In the genomic region with DNA sequence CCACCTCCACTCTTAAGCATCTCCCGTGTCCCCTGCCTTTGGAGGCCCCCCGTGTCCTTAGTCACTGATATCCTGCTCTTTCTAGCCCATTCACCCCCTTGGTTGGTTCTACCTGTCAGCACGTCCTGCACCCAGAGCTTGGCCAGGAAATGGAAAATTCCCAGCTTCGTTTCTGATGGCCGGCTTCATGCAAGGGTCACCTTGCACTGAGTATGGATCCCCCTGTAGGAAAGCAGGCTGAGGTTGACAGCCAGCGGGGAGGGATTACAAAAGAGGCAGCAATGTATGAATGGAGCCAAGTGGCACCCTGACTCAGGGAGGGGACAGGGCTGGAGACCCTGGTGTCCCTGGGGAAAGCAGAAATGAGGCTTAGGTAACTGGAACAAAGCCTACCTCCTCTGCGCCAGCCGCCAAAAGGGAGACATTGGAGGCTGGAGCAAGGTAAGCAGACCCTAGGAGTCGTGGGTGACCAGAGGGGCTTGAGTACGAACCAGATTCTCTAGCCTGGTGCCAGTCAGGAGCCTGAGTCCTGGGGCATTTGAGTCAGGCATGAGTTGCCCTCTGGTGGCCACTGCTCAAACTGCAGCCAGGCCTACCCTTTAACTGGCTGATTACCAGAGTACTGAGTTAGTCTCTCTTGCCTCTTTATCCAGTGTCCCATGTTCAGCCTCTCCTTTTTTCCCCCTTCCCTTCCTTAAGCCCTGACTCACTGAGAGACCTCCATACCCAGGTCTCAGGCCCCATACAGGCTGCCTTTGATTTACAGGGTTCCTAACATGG, we compare ENCODE assay signal across 8 mouse cellular contexts. TPM values are rescaled to one million over a fixed set of nuclear protein-coding genes. Genes with fewer than 3 reads are reported as not detected.
DNase-seq lines count a peak whose midpoint lies in the region; ATAC-seq and TF ChIP-seq lines count a peak whose summit lies in the region.

No protein-coding gene starts in this region.

- intact Hi-C loops in heart, adult 2 months (cut with DNase I): loop anchor here (1.0 to 5.0 kb wide), 4 partner anchors 16 to 175 kb away; partner anchors contain the start of genes Agfg2 and Nyap1
- intact Hi-C loops in left cerebral cortex, postnatal 4 days (cut with DNase I): loop anchor here (5.0 kb wide), 1 partner anchor 100 kb away; no protein-coding TSS in a partner anchor

- H3K27ac ChIP-seq in embryonic facial prominence, embryonic 11.5 days (replicated peaks; ENCODE audit: low read depth, low read length): no peak overlapping the region
- H3K27ac ChIP-seq in heart, adult 2 months: peak overlapping the region; percentile 65
- H3K27ac ChIP-seq in midbrain, embryonic 13.5 days: no peak overlapping the region

- H3K4me2 ChIP-seq in embryonic facial prominence, embryonic 11.5 days (ENCODE audit: low read depth, low read length): no peak overlapping the region
- H3K4me2 ChIP-seq in midbrain, embryonic 13.5 days (replicated peaks): no peak overlapping the region

- H3K9me3 ChIP-seq in embryonic facial prominence, embryonic 11.5 days (replicated peaks; ENCODE audit: control insufficient read depth, low read length): no peaks in the 10 kb centered on the region
- H3K9me3 ChIP-seq in midbrain, embryonic 13.5 days: no peaks in the 10 kb centered on the region

- no peak overlapping the region for H3K4me3 ChIP-seq in embryonic facial prominence, embryonic 11.5 days (ENCODE audit: low read depth, low read length)
- H3K4me3 ChIP-seq in heart, adult 2 months: no peak overlapping the region
- H3K4me3 ChIP-seq in midbrain, embryonic 13.5 days (replicated peaks): no peak overlapping the region

- 49% methylated on average over 10 of the region's 10 CpGs for WGBS in embryonic facial prominence, embryonic 11.5 days
- 21% methylated on average over 10 of the region's 10 CpGs for WGBS in heart, adult 2 months
- 47% methylated on average over 10 of the region's 10 CpGs for WGBS in midbrain, embryonic 13.5 days

- no peaks in the 10 kb centered on the region for H3K27me3 ChIP-seq in embryonic facial prominence, embryonic 11.5 days (ENCODE audit: control insufficient read depth, insufficient read depth, low read length)
- H3K27me3 ChIP-seq in heart, adult 2 months (ENCODE audit: control insufficient read depth, insufficient read depth, low read length): no peaks in the 10 kb centered on the region
- no peaks in the 10 kb centered on the region for H3K27me3 ChIP-seq in midbrain, embryonic 13.5 days

- TF ChIP-seq POLR2A in heart, adult 2 months (IDR thresholded peaks at IDR 0.05; ENCODE audit: insufficient read depth, low read depth, low read length): no peak

- no peak overlapping the region for H3K9ac ChIP-seq in embryonic facial prominence, embryonic 11.5 days (replicated peaks; ENCODE audit: low read length)
- H3K9ac ChIP-seq in heart, adult 2 months (ENCODE audit: low read depth, low read length): 0 out of 2 replicates have a peak overlapping the region, but pooled peaks have one; percentile 23
- no peak overlapping the region for H3K9ac ChIP-seq in midbrain, embryonic 13.5 days (replicated peaks)

- H3K36me3 ChIP-seq in embryonic facial prominence, embryonic 11.5 days (replicated peaks; ENCODE audit: control insufficient read depth, insufficient read depth, low read depth, low read length): peaks cover 7% of the 10 kb centered on the region; the same call in 1 of the 2 replicates
- H3K36me3 ChIP-seq in heart, adult 2 months (ENCODE audit: control insufficient read depth, insufficient read depth, low read length): peaks cover 11% of the 10 kb centered on the region; the same call in 1 of the 2 replicates
- H3K36me3 ChIP-seq in midbrain, embryonic 13.5 days: peaks cover 45% of the 10 kb centered on the region

- no peaks in the 10 kb centered on the region for H3K4me1 ChIP-seq in embryonic facial prominence, embryonic 11.5 days (ENCODE audit: control insufficient read depth, insufficient read depth, low read length)
- peaks cover 13% of the 10 kb centered on the region for H3K4me1 ChIP-seq in heart, adult 2 months (ENCODE audit: control insufficient read depth, insufficient read depth, low read length)
- H3K4me1 ChIP-seq in midbrain, embryonic 13.5 days (replicated peaks): peaks cover 22% of the 10 kb centered on the region

- H3K79me2 ChIP-seq in heart, adult 2 months (replicated peaks; ENCODE audit: control insufficient read depth, insufficient read depth, low read length): no peaks in the 10 kb centered on the region

- no peak; the same call in 1 of the 2 replicates for TF ChIP-seq CTCF in heart, adult 2 months (IDR thresholded peaks at IDR 0.05)

- 0 out of 2 replicates have a peak, but pooled peaks have one; percentile 24 for ATAC-seq in embryonic facial prominence, embryonic 11.5 days (replicated peaks; ENCODE audit: insufficient number of reproducible peaks, low FRiP score, low TSS enrichment, low read depth)
- ATAC-seq in midbrain, embryonic 13.5 days: peak; percentile 57

- DNase-seq in 3T3-L1 (ENCODE audit: low read depth, low spot score): peak; percentile 96
- peak; percentile 91 for DNase-seq in adrenal gland, postnatal 14 days
- peak; percentile 91 for DNase-seq in embryonic facial prominence, embryonic 11.5 days (ENCODE audit: low spot score)
- peak; percentile 85 to 89 for DNase-seq in heart, adult 2 months
- DNase-seq in kidney, adult 18-20 months: peak; percentile 91
- DNase-seq in left cerebral cortex, postnatal 4 days: peak; percentile 91
- DNase-seq in spleen, adult 12 weeks (ENCODE audit: low spot score): peak; percentile 79

- TF ChIP-seq EP300 in heart, adult 2 months (IDR thresholded peaks at IDR 0.05; ENCODE audit: insufficient read depth, low read depth, low read length): peak; percentile 90

RNA-seq across cellular contexts. Expression of gene Tsc22d4, which starts 11.5 kb away (rescaled TPM):
- 74.9 and 87.3 TPM in 2 replicates for total RNA-seq in adrenal gland, postnatal 14 days (2021)
- polyA plus RNA-seq in embryonic facial prominence, embryonic 11.5 days (2014; fragmentation: Nextera tagmentation; extraction: Ambion mirVana): 76.1 and 78.8 TPM in 2 replicates
- total RNA-seq in heart, adult 2 months (2021): 100 to 1,000 TPM; 254 to 258 TPM
- polyA plus RNA-seq in heart, adult 2 months (2012; rRNA removed): 223 and 251 TPM in 2 replicates
- 10 to 100 TPM; 61.6 to 71.9 TPM for total RNA-seq in left cerebral cortex, postnatal 4 days (2021)
- polyA plus RNA-seq in midbrain, embryonic 13.5 days (2015; fragmentation: Nextera tagmentation; extraction: Ambion mirVana): 44.2 and 54.0 TPM in 2 replicates

RNA-seq across cellular contexts. Expression of gene Nyap1, which starts 15.7 kb away (rescaled TPM):
- total RNA-seq in adrenal gland, postnatal 14 days (2021): 3.6 and 5.9 TPM in 2 replicates
- polyA plus RNA-seq in embryonic facial prominence, embryonic 11.5 days (2014; fragmentation: Nextera tagmentation; extraction: Ambion mirVana): 1.6 and 2.5 TPM in 2 replicates
- total RNA-seq in heart, adult 2 months (2021): 1 to 10 TPM in 1 of 2 experiments, under 1 TPM in 1; 0.94 to 1.2 TPM
- polyA plus RNA-seq in heart, adult 2 months (2012; rRNA removed): 1.6 and 1.7 TPM in 2 replicates
- total RNA-seq in left cerebral cortex, postnatal 4 days (2021): 100 to 1,000 TPM; 195 to 197 TPM
- 39.9 and 42.3 TPM in 2 replicates for polyA plus RNA-seq in midbrain, embryonic 13.5 days (2015; fragmentation: Nextera tagmentation; extraction: Ambion mirVana)

RNA-seq across cellular contexts. Expression of gene Ppp1r35, which starts 21.6 kb away (rescaled TPM):
- 20.4 and 21.9 TPM in 2 replicates for total RNA-seq in adrenal gland, postnatal 14 days (2021)
- polyA plus RNA-seq in embryonic facial prominence, embryonic 11.5 days (2014; fragmentation: Nextera tagmentation; extraction: Ambion mirVana): 57.6 and 65.1 TPM in 2 replicates
- total RNA-seq in heart, adult 2 months (2021): 10 to 100 TPM in 1 of 2 experiments, 1 to 10 TPM in 1; 7.4 to 10.8 TPM
- polyA plus RNA-seq in heart, adult 2 months (2012; rRNA removed): 6.8 and 12.0 TPM in 2 replicates
- total RNA-seq in left cerebral cortex, postnatal 4 days (2021): 10 to 100 TPM; 28.4 to 38.6 TPM
- polyA plus RNA-seq in midbrain, embryonic 13.5 days (2015; fragmentation: Nextera tagmentation; extraction: Ambion mirVana): 43.4 and 48.9 TPM in 2 replicates

RNA-seq across cellular contexts. Expression of gene Mepce, which starts 30.4 kb away (rescaled TPM):
- 41.5 and 46.7 TPM in 2 replicates for total RNA-seq in adrenal gland, postnatal 14 days (2021)
- 11.5 and 12.5 TPM in 2 replicates for polyA plus RNA-seq in embryonic facial prominence, embryonic 11.5 days (2014; fragmentation: Nextera tagmentation; extraction: Ambion mirVana)
- total RNA-seq in heart, adult 2 months (2021): 10 to 100 TPM; 21.3 to 26.0 TPM
- 24.1 and 31.5 TPM in 2 replicates for polyA plus RNA-seq in heart, adult 2 months (2012; rRNA removed)
- 10 to 100 TPM; 32.9 to 35.2 TPM for total RNA-seq in left cerebral cortex, postnatal 4 days (2021)
- 10.6 and 11.0 TPM in 2 replicates for polyA plus RNA-seq in midbrain, embryonic 13.5 days (2015; fragmentation: Nextera tagmentation; extraction: Ambion mirVana)

RNA-seq across cellular contexts. Expression of gene Zcwpw1, which starts 30.5 kb away (rescaled TPM):
- total RNA-seq in adrenal gland, postnatal 14 days (2021): 5.6 and 5.7 TPM in 2 replicates
- polyA plus RNA-seq in embryonic facial prominence, embryonic 11.5 days (2014; fragmentation: Nextera tagmentation; extraction: Ambion mirVana): 22.0 and 23.1 TPM in 2 replicates
- total RNA-seq in heart, adult 2 months (2021): under 1 TPM; 0.44 to 0.52 TPM
- polyA plus RNA-seq in heart, adult 2 months (2012; rRNA removed): 0.39 and 0.50 TPM in 2 replicates
- total RNA-seq in left cerebral cortex, postnatal 4 days (2021): 1 to 10 TPM; 5.4 to 6.1 TPM
- 10.9 and 12.0 TPM in 2 replicates for polyA plus RNA-seq in midbrain, embryonic 13.5 days (2015; fragmentation: Nextera tagmentation; extraction: Ambion mirVana)

Comparison
In these comparisons a context has a peak if more than half of its experiments do, and no peak if none do; other contexts are left out.
1. RNA of gene Nyap1, which starts 15.7 kb away (total RNA-seq): 195 to 197 TPM in left cerebral cortex, postnatal 4 days; 3.6 to 5.9 TPM in adrenal gland, postnatal 14 days and 0.94 to 1.2 TPM in heart, adult 2 months; every median in the first group is over 10 times any median in the second.
2. Peak in every context shown above with its lines, with median percentiles within 50 percentile points of each other: DNase-seq.